Mouse (Mus musculus) hindbrain, embryonic 13.5 days (tissue): Measurements from ENCODE around the gene Ralb. TPM values are rescaled to one million over a fixed set of nuclear protein-coding genes. Genes with fewer than 3 reads are reported as not detected.

ENCODE experiments used
- ATAC-seq: fragments of 200-750 bp; cut with Nextera tagmentation; 2 replicates; pipeline ENCODE4 v1.8.0; 2017; ENCODE audit warnings: moderate TSS enrichment; ENCODE audit not compliant: low FRiP score
- H3K27ac ChIP-seq: fragments of 300-500 bp; sonication (generic); 2 replicates; pipeline ENCODE4 v1.5.1; 2015; ENCODE audit warnings: inconsistent platforms, mild to moderate bottlenecking, moderate library complexity
- H3K27me3 ChIP-seq: fragments of 300-500 bp; sonication (generic); 2 replicates; pipeline ENCODE4 v1.6.1; 2015; ENCODE audit warnings: mild to moderate bottlenecking, inconsistent platforms
- H3K36me3 ChIP-seq: fragments of 300-500 bp; sonication (generic); 2 replicates; pipeline ENCODE4 v1.6.1; 2015; ENCODE audit warnings: mild to moderate bottlenecking, inconsistent platforms
- H3K4me1 ChIP-seq: fragments of 300-500 bp; sonication (generic); replicated peaks from 2 replicates; pipeline ENCODE4 v1.6.1; 2015; ENCODE audit warnings: inconsistent platforms
- H3K4me2 ChIP-seq: fragments of 300-500 bp; sonication (generic); 2 replicates; pipeline ENCODE4 v1.6.1; 2015; ENCODE audit warnings: inconsistent platforms, mild to moderate bottlenecking, moderate library complexity
- H3K4me3 ChIP-seq: fragments of 300-500 bp; sonication (generic); 2 replicates; pipeline ENCODE4 v1.5.1; 2015; ENCODE audit warnings: mild to moderate bottlenecking, inconsistent platforms
- H3K9ac ChIP-seq: fragments of 300-500 bp; sonication (generic); 2 replicates; pipeline ENCODE4 v1.6.1; 2015; ENCODE audit warnings: mild to moderate bottlenecking, inconsistent platforms
- H3K9me3 ChIP-seq: fragments of 300-500 bp; sonication (generic); 2 replicates; pipeline ENCODE4 v1.6.1; 2016; ENCODE audit warnings: inconsistent platforms
- WGBS: fragments of 180-500 bp; shearing (Covaris S2); methylation state at CpG from one replicate; pipeline ENCODE4 v1.1.7; 2015; 5-methylcytosine and 5-hydroxymethylcytosine counted together
- polyA plus RNA-seq: library from polyadenylated mRNA; unstranded; fragments of >200 nt; fragmentation: Nextera tagmentation; extraction: Ambion mirVana; gene quantifications from 2 replicates; pipeline ENCODE4 v1.2.1, GENCODE M21; 2015

Ralb gene
- polyA plus RNA-seq, 1 experiment from 2014 or later = 67.3 TPM

GRCm38 (mm10) chr1:119539252-119539651 is 34.7 kb upstream of the Ralb start:
- H3K27ac ChIP-seq = no peak overlapping the region
- no peak overlapping the region for H3K4me3 ChIP-seq
- no peak overlapping the region for H3K9ac ChIP-seq
- WGBS = 67% methylated on average over 2 of the region's 2 CpGs
- H3K9me3 ChIP-seq = no peaks in the 10 kb centered on the region
- no peak for ATAC-seq
- no peaks in the 10 kb centered on the region for H3K27me3 ChIP-seq
- no peaks in the 10 kb centered on the region for H3K4me1 ChIP-seq
- peaks cover 7% of the 10 kb centered on the region for H3K36me3 ChIP-seq
- H3K4me2 ChIP-seq = no peak overlapping the region

- no peak overlapping the region for H3K9ac ChIP-seq
- no peak overlapping the region for H3K4me3 ChIP-seq
- H3K4me2 ChIP-seq = no peak overlapping the region
- WGBS = 92% methylated on average over 6 of the region's 6 CpGs
- H3K9me3 ChIP-seq = no peaks in the 10 kb centered on the region
- 0 out of 2 replicates have a peak, but pooled peaks cover 3% of the 10 kb centered on the region for H3K4me1 ChIP-seq
- H3K27ac ChIP-seq = no peak overlapping the region
- H3K27me3 ChIP-seq = no peaks in the 10 kb centered on the region
- peaks cover 3% of the 10 kb centered on the region; the same call in 1 of the 2 replicates for H3K36me3 ChIP-seq
- no peak for ATAC-seq
Measured at GRCm38 (mm10) chr1:119537651-119538050, 33.1 kb upstream of the Ralb start.

GRCm38 (mm10) chr1:119536122-119536521 is 31.5 kb upstream of the Ralb start:
- H3K9me3 ChIP-seq = no peaks in the 10 kb centered on the region
- no peaks in the 10 kb centered on the region for H3K27me3 ChIP-seq
- no peak overlapping the region for H3K27ac ChIP-seq
- no peak overlapping the region for H3K9ac ChIP-seq
- H3K4me2 ChIP-seq = no peak overlapping the region
- 0 out of 2 replicates have a peak, but pooled peaks cover 3% of the 10 kb centered on the region for H3K4me1 ChIP-seq
- H3K4me3 ChIP-seq = no peak overlapping the region
- peaks cover 3% of the 10 kb centered on the region; the same call in 1 of the 2 replicates for H3K36me3 ChIP-seq
- WGBS = 97% methylated on average over 2 of the region's 2 CpGs
- no peak for ATAC-seq

GRCm38 (mm10) chr1:119534341-119534740 is 29.7 kb upstream of the Ralb start:
- Histone ChIP-seq H3K36me3 (peaks cover 12% of the 10 kb centered on the region), H3K9ac (no peak overlapping the region), H3K4me3 (no peak overlapping the region), H3K4me1 (0 out of 2 replicates have a peak, but pooled peaks cover 3% of the 10 kb centered on the region), H3K9me3 (no peaks in the 10 kb centered on the region), H3K27me3 (no peaks in the 10 kb centered on the region), H3K4me2 (no peak overlapping the region), H3K27ac (no peak overlapping the region)
- no peak for ATAC-seq
- WGBS = 96% methylated on average over 5 of the region's 5 CpGs

GRCm38 (mm10) chr1:119533093-119533805 is 28.7 kb upstream of the Ralb start:
- peak; percentile 62; the same call in 1 of the 2 replicates for ATAC-seq
- Histone ChIP-seq H3K9me3 (peaks cover 8% of the 10 kb centered on the region; the same call in 1 of the 2 replicates), H3K4me2 (no peak overlapping the region), H3K36me3 (peaks cover 21% of the 10 kb centered on the region), H3K27me3 (no peaks in the 10 kb centered on the region), H3K4me3 (no peak overlapping the region), H3K9ac (no peak overlapping the region), H3K27ac (no peak overlapping the region; the same call in 1 of the 2 replicates), H3K4me1 (0 out of 2 replicates have a peak, but pooled peaks cover 3% of the 10 kb centered on the region)
- whole genome bisulfite sequencing = 82% methylated on average over 18 of the region's 18 CpGs

GRCm38 (mm10) chr1:119532165-119532564 is 27.6 kb upstream of the Ralb start:
- H3K9ac ChIP-seq = no peak overlapping the region
- no peaks in the 10 kb centered on the region for H3K27me3 ChIP-seq
- H3K4me1 ChIP-seq = peaks cover 3% of the 10 kb centered on the region; the same call in 1 of the 2 replicates
- ATAC-seq = peak; percentile 32; the same call in 1 of the 2 replicates
- H3K4me3 ChIP-seq = no peak overlapping the region
- H3K27ac ChIP-seq = no peak overlapping the region
- peaks cover 30% of the 10 kb centered on the region for H3K36me3 ChIP-seq
- H3K4me2 ChIP-seq = no peak overlapping the region
- WGBS = 92% methylated on average over 6 of the region's 6 CpGs
- H3K9me3 ChIP-seq = peaks cover 8% of the 10 kb centered on the region; the same call in 1 of the 2 replicates

- no peak for ATAC-seq
- Histone ChIP-seq H3K36me3 (peaks cover 34% of the 10 kb centered on the region), H3K9me3 (peaks cover 8% of the 10 kb centered on the region; the same call in 1 of the 2 replicates), H3K9ac (no peak overlapping the region), H3K4me1 (peaks cover 12% of the 10 kb centered on the region), H3K27me3 (no peaks in the 10 kb centered on the region), H3K27ac (no peak overlapping the region), H3K4me2 (no peak overlapping the region), H3K4me3 (no peak overlapping the region)
- WGBS = 90% methylated on average over 13 of the region's 13 CpGs
Measured at GRCm38 (mm10) chr1:119530941-119531340, 26.3 kb upstream of the Ralb start.

GRCm38 (mm10) chr1:119525689-119526591 is 21.3 kb upstream of the Ralb start, which contains the start of gene Tmem185b:
Gene Tmem185b, plus strand, starts transcription at chr1:119526160.
- Histone ChIP-seq H3K36me3 (peaks cover 32% of the 10 kb centered on the region), H3K27me3 (no peaks in the 10 kb centered on the region), H3K4me2 (peak within 1 kb of the TSS; percentile 83), H3K4me1 (peaks cover 25% of the 10 kb centered on the region), H3K27ac (peak within 1 kb of the TSS; percentile 87), H3K9ac (peak within 1 kb of the TSS; percentile 86), H3K9me3 (peaks cover 8% of the 10 kb centered on the region; the same call in 1 of the 2 replicates), H3K4me3 (peak within 1 kb of the TSS; percentile 68)
- peak; percentile 97 for ATAC-seq
- WGBS = 2% methylated on average over 77 of the region's 82 CpGs

- peak overlapping the region; percentile 87 for H3K27ac ChIP-seq
- 14% methylated on average over 5 of the region's 5 CpGs for WGBS
- peak overlapping the region; percentile 83 for H3K4me2 ChIP-seq
- H3K4me1 ChIP-seq = peaks cover 25% of the 10 kb centered on the region
- ATAC-seq = no peak
- H3K36me3 ChIP-seq = peaks cover 31% of the 10 kb centered on the region
- H3K9me3 ChIP-seq = peaks cover 8% of the 10 kb centered on the region; the same call in 1 of the 2 replicates
- peak overlapping the region; percentile 86 for H3K9ac ChIP-seq
- no peaks in the 10 kb centered on the region for H3K27me3 ChIP-seq
- peak overlapping the region; percentile 68 for H3K4me3 ChIP-seq
Measured at GRCm38 (mm10) chr1:119525004-119525444, 20.4 kb upstream of the Ralb start.

GRCm38 (mm10) chr1:119523826-119524225 is 19.2 kb upstream of the Ralb start:
- H3K9me3 ChIP-seq = peaks cover 3% of the 10 kb centered on the region; the same call in 1 of the 2 replicates
- peaks cover 25% of the 10 kb centered on the region for H3K4me1 ChIP-seq
- no peak overlapping the region for H3K9ac ChIP-seq
- H3K27me3 ChIP-seq = no peaks in the 10 kb centered on the region
- no peak for ATAC-seq
- no peak overlapping the region for H3K27ac ChIP-seq
- H3K36me3 ChIP-seq = peaks cover 19% of the 10 kb centered on the region
- WGBS = 93% methylated on average over 7 of the region's 7 CpGs
- H3K4me2 ChIP-seq = no peak overlapping the region
- H3K4me3 ChIP-seq = no peak overlapping the region

GRCm38 (mm10) chr1:119523369-119523768 is 18.8 kb upstream of the Ralb start:
- WGBS = 79% methylated on average over 7 of the region's 7 CpGs
- H3K27ac ChIP-seq = no peak overlapping the region
- H3K9me3 ChIP-seq = no peaks in the 10 kb centered on the region
- no peak overlapping the region for H3K4me3 ChIP-seq
- no peaks in the 10 kb centered on the region for H3K27me3 ChIP-seq
- no peak for ATAC-seq
- H3K36me3 ChIP-seq = peaks cover 14% of the 10 kb centered on the region
- H3K4me2 ChIP-seq = no peak overlapping the region
- H3K9ac ChIP-seq = no peak overlapping the region
- peaks cover 25% of the 10 kb centered on the region for H3K4me1 ChIP-seq

GRCm38 (mm10) chr1:119522726-119523125 is 18.1 kb upstream of the Ralb start:
- H3K36me3 ChIP-seq = peaks cover 9% of the 10 kb centered on the region
- WGBS = 82% methylated on average over 4 of the region's 4 CpGs
- ATAC-seq = no peak

More at GRCm38 (mm10) chr1:119522726-119523125, 18.1 kb upstream of the Ralb start:
- H3K4me3 ChIP-seq = no peak overlapping the region
- no peak overlapping the region for H3K27ac ChIP-seq
- no peaks in the 10 kb centered on the region for H3K9me3 ChIP-seq
- H3K27me3 ChIP-seq = no peaks in the 10 kb centered on the region
- no peak overlapping the region for H3K4me2 ChIP-seq
- H3K4me1 ChIP-seq = peaks cover 25% of the 10 kb centered on the region
- H3K9ac ChIP-seq = no peak overlapping the region
